Mouse (Mus musculus) embryonic facial prominence, embryonic 15.5 days (tissue): ENCODE data around the gene Aimp1. TPM values are rescaled to one million over a fixed set of nuclear protein-coding genes. Genes with fewer than 3 reads are reported as not detected.
A peak's percentile ranks its signal among the peaks of the same experiment; 100 is the strongest.

Experiments used
- ATAC-seq: fragments of 200-750 bp; cut with Nextera tagmentation; 2 replicates; pipeline ENCODE4 v1.8.0; 2017; ENCODE audit warnings: low read depth, moderate TSS enrichment; ENCODE audit not compliant: insufficient number of reproducible peaks, low FRiP score, low TSS enrichment
- H3K27ac ChIP-seq: fragments of 300-500 bp; sonication (generic); replicated peaks from 2 replicates; pipeline ENCODE4 v1.5.1; 2015; ENCODE audit warnings: mild to moderate bottlenecking, inconsistent platforms
- H3K27me3 ChIP-seq: fragments of 300-500 bp; sonication (generic); 2 replicates; pipeline ENCODE4 v1.6.1; 2015; ENCODE audit warnings: inconsistent platforms
- H3K36me3 ChIP-seq: fragments of 300-500 bp; sonication (generic); 2 replicates; pipeline ENCODE4 v1.6.1; 2015; ENCODE audit warnings: mild to moderate bottlenecking, inconsistent platforms
- H3K4me1 ChIP-seq: fragments of 300-500 bp; sonication (generic); 2 replicates; pipeline ENCODE4 v1.6.1; 2015; ENCODE audit warnings: inconsistent platforms
- H3K4me2 ChIP-seq: fragments of 300-500 bp; sonication (generic); replicated peaks from 2 replicates; pipeline ENCODE4 v1.6.1; 2015; ENCODE audit warnings: mild to moderate bottlenecking, inconsistent platforms
- H3K4me3 ChIP-seq: fragments of 300-500 bp; sonication (generic); replicated peaks from 2 replicates; pipeline ENCODE4 v1.5.1; 2015; ENCODE audit warnings: mild to moderate bottlenecking, inconsistent platforms
- H3K9ac ChIP-seq: fragments of 300-500 bp; sonication (generic); 2 replicates; pipeline ENCODE4 v1.6.1; 2015; ENCODE audit warnings: inconsistent platforms
- H3K9me3 ChIP-seq: fragments of 300-500 bp; sonication (generic); replicated peaks from 2 replicates; pipeline ENCODE4 v1.6.1; 2016; ENCODE audit warnings: inconsistent platforms
- WGBS: fragments of 180-500 bp; shearing (Covaris S2); methylation state at CpG from one replicate; pipeline ENCODE4 v1.1.7; 2015; 5-methylcytosine and 5-hydroxymethylcytosine counted together
- polyA plus RNA-seq: library from polyadenylated mRNA; unstranded; fragments of >200 nt; fragmentation: Nextera tagmentation; extraction: Ambion mirVana; gene quantifications from 2 replicates; pipeline ENCODE4 v1.2.1, GENCODE M21; 2015

The Aimp1 gene
- polyA plus RNA-seq, 1 experiment from 2014 or later = 62.0 TPM

DNA sequence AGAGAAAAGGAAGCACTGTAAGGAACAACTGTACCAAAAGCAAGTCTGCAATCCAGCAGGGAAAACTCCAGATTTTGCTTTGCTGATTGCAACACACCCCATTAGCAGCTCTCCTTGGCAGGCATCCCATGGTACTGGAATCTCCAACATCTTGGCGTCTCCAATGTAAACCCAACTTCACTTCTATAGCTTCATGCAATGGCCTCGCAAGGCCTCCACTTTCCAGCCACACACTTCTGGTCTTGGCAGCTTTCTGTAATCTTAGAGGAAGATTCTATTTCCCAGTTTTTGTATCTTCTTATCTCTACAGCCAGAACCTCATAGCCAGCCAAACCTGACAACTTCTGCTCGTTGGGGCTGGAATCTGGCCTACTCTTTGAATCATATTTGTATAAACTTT lies 32.4 kb downstream of the Aimp1 start:
- Histone ChIP-seq H3K27ac (no peak overlapping the region), H3K9ac (no peak overlapping the region)
- 68% methylated on average over 3 of the region's 3 CpGs for WGBS

DNA sequence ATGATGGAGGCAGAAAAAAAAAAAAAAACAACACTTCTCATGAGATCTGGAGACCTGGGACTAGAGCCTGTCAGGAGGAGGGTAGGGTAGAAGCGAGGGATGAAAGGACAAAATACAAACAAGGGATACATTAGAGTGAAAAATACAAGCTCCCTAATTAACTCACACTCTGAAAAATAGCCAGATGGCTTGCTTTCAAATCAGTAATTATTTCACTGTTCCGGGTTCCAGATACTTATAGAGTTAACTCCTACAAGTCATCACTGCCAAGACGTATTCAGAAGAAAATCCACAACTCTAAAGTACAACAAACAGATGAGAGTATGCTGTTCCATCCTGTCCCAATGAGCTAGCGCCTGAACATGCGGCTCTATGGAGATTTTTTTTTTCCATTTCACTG lies 34.0 kb downstream of the Aimp1 start:
- Histone ChIP-seq H3K9ac (no peak overlapping the region), H3K27me3 (no peaks in the 10 kb centered on the region), H3K9me3 (no peaks in the 10 kb centered on the region), H3K4me2 (no peak overlapping the region), H3K4me3 (no peak overlapping the region), H3K4me1 (no peaks in the 10 kb centered on the region), H3K36me3 (no peaks in the 10 kb centered on the region), H3K27ac (no peak overlapping the region)
- WGBS = 78% methylated on average over 5 of the region's 5 CpGs
- ATAC-seq = no peak

More for the DNA sequence above, 32.4 kb downstream of the Aimp1 start:
- H3K9me3 ChIP-seq = no peaks in the 10 kb centered on the region
- ATAC-seq = peak; percentile 11; the same call in 1 of the 2 replicates
- H3K4me3 ChIP-seq = no peak overlapping the region
- no peaks in the 10 kb centered on the region for H3K27me3 ChIP-seq
- H3K4me2 ChIP-seq = no peak overlapping the region
- H3K36me3 ChIP-seq = no peaks in the 10 kb centered on the region
- H3K4me1 ChIP-seq = no peaks in the 10 kb centered on the region

DNA sequence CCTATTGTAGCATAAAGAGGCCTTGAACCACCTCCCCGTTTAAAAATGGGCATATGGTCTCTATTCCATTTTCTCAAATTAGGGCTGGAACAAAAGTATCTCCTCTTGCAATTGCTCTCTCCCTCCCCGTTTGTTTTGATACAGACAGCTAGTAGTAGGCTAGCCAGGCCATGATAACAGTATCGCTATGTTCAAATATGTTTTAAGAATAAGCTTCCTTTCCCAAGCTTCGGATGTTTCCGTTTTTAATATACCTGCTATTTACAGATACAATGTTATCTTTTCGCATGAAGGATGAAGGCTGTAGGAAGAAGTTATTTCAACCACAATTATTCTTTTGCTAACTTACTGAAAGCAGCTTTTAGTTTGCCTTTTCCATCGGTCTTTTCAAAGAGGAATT lies 34.8 kb downstream of the Aimp1 start:
- H3K4me3 ChIP-seq = no peak overlapping the region
- WGBS = 81% methylated on average over 7 of the region's 7 CpGs

DNA sequence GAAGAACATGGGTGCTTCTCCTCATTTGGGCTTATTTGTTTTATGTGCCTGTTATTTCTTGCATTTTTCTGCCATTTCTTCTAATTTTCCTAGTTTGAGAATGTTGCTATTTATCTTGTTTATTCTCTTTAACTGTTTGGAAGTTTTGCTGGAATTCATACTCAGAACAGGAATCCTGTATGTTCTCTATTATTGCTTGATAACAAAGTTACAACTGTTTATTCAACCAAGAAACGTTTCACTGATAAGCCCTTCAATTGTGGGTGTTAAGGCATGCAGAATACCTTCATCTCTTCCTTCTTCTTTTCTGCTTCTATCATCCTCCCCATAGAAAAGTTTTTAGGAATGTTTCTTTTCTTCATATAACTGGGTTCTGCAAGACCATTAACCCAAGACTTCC lies 37.4 kb downstream of the Aimp1 start:
- WGBS = 46% methylated on average over 1 of the region's 1 CpGs
- Histone ChIP-seq H3K4me1 (no peaks in the 10 kb centered on the region), H3K9me3 (no peaks in the 10 kb centered on the region), H3K27me3 (no peaks in the 10 kb centered on the region), H3K36me3 (no peaks in the 10 kb centered on the region), H3K4me2 (no peak overlapping the region), H3K4me3 (no peak overlapping the region), H3K27ac (no peak overlapping the region), H3K9ac (no peak overlapping the region)
- no peak for ATAC-seq

More for the DNA sequence above, 34.8 kb downstream of the Aimp1 start:
- Histone ChIP-seq H3K27me3 (no peaks in the 10 kb centered on the region), H3K4me1 (no peaks in the 10 kb centered on the region), H3K36me3 (no peaks in the 10 kb centered on the region), H3K9ac (no peak overlapping the region), H3K27ac (no peak overlapping the region), H3K4me2 (no peak overlapping the region), H3K9me3 (no peaks in the 10 kb centered on the region)
- ATAC-seq = no peak

DNA sequence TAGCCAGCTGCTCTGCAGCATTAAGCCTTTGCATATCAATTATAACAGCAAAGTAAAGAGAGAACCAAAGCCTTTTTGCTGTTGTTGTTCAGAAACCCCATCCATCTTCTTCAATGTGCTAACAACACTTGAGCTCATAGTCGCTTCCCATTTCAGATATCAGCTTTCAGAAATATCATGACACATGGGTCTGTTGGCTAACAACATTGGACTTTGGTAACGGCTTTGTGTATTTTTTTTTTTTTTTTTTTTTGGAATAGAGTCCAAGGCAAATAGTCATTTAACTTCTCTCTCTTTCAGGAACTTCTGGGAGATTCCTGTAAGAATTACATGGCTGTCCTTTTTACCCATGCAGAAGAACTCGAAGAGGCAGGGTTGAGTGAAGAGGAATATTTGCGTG lies 40.1 kb downstream of the Aimp1 start:
- no peaks in the 10 kb centered on the region for H3K27me3 ChIP-seq
- no peaks in the 10 kb centered on the region for H3K4me1 ChIP-seq
- H3K9ac ChIP-seq = no peak overlapping the region
- no peaks in the 10 kb centered on the region for H3K9me3 ChIP-seq
- H3K4me3 ChIP-seq = no peak overlapping the region
- H3K36me3 ChIP-seq = no peaks in the 10 kb centered on the region
- H3K27ac ChIP-seq = no peak overlapping the region
- no peak for ATAC-seq
- H3K4me2 ChIP-seq = no peak overlapping the region
- WGBS = 80% methylated on average over 4 of the region's 4 CpGs

DNA sequence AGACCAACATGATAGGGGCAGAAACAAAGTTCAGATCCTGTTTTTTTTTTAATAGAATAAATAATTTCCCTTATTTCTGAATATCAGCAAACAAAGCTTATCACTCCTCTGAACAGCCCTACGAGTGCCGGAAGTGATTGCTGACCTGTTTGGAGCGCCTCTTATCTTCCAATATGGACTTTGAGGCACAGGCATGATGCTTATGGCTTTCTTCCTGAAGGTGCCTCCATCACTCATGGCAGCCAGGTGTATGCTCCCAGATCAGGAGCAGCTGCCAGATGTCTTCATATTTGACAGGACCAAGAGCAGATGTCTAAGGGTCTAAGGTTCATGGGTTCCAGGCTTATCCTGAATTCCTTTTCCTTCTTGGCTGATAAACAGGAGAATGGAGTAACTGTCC lies 47.1 kb downstream of the Aimp1 start:
- H3K4me2 ChIP-seq = no peak overlapping the region
- 92% methylated on average over 3 of the region's 3 CpGs for WGBS
- no peak overlapping the region for H3K9ac ChIP-seq
- no peaks in the 10 kb centered on the region for H3K36me3 ChIP-seq
- no peak overlapping the region for H3K27ac ChIP-seq
- ATAC-seq = no peak
- H3K4me3 ChIP-seq = no peak overlapping the region
- no peaks in the 10 kb centered on the region for H3K9me3 ChIP-seq
- no peaks in the 10 kb centered on the region for H3K27me3 ChIP-seq
- no peaks in the 10 kb centered on the region for H3K4me1 ChIP-seq

DNA sequence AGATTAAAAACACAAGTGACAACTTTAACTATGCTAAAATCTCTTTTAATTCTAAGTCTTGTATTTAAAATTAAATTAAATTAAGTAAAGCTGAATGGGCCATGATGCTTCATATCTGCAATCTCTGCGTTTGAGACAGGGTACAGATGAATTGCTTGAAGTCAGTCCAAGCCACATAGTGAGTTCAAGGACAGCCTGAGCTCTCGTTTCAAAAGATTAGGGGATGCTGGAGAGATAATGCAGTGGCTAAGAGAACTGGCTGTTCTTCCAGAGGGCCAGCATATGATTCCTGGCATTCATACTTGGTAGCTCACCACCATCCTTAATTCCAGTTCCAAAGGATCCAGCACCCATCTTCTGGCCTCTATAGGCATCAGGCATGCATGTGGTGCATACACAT lies 50.9 kb downstream of the Aimp1 start:
- H3K9ac ChIP-seq = no peak overlapping the region
- no peak overlapping the region for H3K4me2 ChIP-seq
- no peak overlapping the region for H3K4me3 ChIP-seq
- H3K27ac ChIP-seq = no peak overlapping the region
- no peak for ATAC-seq
- H3K36me3 ChIP-seq = no peaks in the 10 kb centered on the region
- H3K9me3 ChIP-seq = no peaks in the 10 kb centered on the region
- 56% methylated on average over 2 of the region's 2 CpGs for WGBS
- H3K27me3 ChIP-seq = no peaks in the 10 kb centered on the region
- H3K4me1 ChIP-seq = no peaks in the 10 kb centered on the region

DNA sequence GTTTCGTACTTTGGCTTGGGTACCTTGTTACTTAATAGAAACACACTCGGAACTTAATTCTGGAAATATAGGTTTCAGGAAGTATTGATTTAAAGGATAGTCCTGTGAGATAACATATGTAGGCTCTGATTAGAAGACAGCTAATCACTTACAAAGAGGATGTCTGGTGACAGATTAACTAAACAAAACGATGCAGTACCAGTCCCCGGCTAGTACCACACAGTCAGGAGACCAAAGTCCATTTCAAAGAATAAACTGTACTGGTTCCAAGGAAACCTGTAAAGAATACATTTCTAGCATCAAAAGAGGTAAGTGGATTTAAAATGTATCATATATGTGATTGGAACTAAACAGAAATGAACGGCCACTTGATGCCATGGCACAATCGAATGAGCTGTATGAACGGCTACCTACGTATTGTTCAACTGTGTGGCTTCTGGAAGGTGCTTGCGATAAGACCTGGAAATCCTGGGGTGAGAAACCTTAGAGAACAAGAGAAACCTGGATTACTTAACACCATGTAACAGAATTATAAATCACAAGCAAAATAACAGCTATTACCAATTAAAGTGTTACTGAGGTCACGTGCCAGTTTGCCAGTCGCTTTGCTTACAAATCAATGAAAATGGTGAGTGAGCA lies 54.5 kb downstream of the Aimp1 start, which contains the start of gene Gimd1:
Gene Gimd1 (plus strand): TSS at position 220 of the 639 bp plus-strand sequence.
- no peak within 1 kb of the TSS for H3K4me2 ChIP-seq
- no peak within 1 kb of the TSS for H3K27ac ChIP-seq
- H3K9me3 ChIP-seq = no peaks in the 10 kb centered on the region
- ATAC-seq = no peak
- no peaks in the 10 kb centered on the region for H3K27me3 ChIP-seq
- no peak within 1 kb of the TSS for H3K4me3 ChIP-seq
- 88% methylated on average over 11 of the region's 11 CpGs for whole genome bisulfite sequencing
- no peaks in the 10 kb centered on the region for H3K4me1 ChIP-seq
- no peaks in the 10 kb centered on the region for H3K36me3 ChIP-seq
- H3K9ac ChIP-seq = no peak within 1 kb of the TSS

DNA sequence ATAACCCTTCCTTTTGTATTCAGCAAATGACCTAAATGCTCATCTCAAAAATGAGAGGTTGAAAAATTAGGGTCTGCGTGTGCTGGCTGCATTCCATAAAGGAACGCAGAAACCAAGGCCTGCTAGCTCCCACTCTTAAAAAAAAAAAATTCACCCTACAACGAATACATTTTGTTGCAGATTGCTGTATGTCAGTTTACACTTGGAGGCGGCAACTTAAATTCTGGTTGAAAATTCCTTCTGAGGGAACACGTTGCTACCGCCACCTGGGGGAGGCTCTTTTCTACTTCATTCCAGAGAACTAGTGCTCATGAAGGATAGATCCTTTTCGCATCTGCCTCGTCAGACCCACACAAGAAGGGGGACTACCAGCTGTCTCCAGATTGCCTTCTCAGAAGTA lies 55.4 kb downstream of the Aimp1 start:
- H3K27me3 ChIP-seq = no peaks in the 10 kb centered on the region
- no peaks in the 10 kb centered on the region for H3K4me1 ChIP-seq
- no peaks in the 10 kb centered on the region for H3K36me3 ChIP-seq
- H3K9ac ChIP-seq = no peak overlapping the region
- WGBS = 35% methylated on average over 8 of the region's 8 CpGs
- H3K27ac ChIP-seq = no peak overlapping the region
- H3K4me2 ChIP-seq = no peak overlapping the region
- H3K9me3 ChIP-seq = no peaks in the 10 kb centered on the region
- no peak for ATAC-seq
- no peak overlapping the region for H3K4me3 ChIP-seq

Other genes with a start within 250 kb of the Aimp1 start
- gene Gimd1, start 54.5 kb downstream of the Aimp1 start, polyA plus RNA-seq = not detected in 2 replicates
- 21.8 and 25.0 TPM in 2 replicates for gene Tbck, start 226 bp downstream of the Aimp1 start, polyA plus RNA-seq